Mouse (Mus musculus) bone marrow, adult 2 months (tissue): Measurements from ENCODE around the gene Rybp.

Source experiments
- CTCF ChIP-seq: fragments of 200-500 bp; IDR thresholded peaks from 2 replicates; pipeline ENCODE4 v1.5.1; 2011; ENCODE audit warnings: low read length, control low read depth; ENCODE audit not compliant: control insufficient read depth, insufficient read depth
- POLR2A ChIP-seq: fragments of 200-500 bp; IDR thresholded peaks from 2 replicates; pipeline ENCODE4 v1.6.1; 2011; ENCODE audit warnings: low read depth, mild to moderate bottlenecking, control low read depth, low read length, borderline replicate concordance; ENCODE audit not compliant: control insufficient read depth

- no peak for TF ChIP-seq CTCF
- TF ChIP-seq POLR2A = no peak
These were observed 26.9 kb upstream of the Rybp start for GRCm38 (mm10) chr6:100314201-100314600.
